Mouse (Mus musculus): Measurements from ENCODE around the gene Foxk2.
A peak's percentile ranks its signal among the peaks of the same experiment; 100 is the strongest.

Gene Foxk2

DNA sequence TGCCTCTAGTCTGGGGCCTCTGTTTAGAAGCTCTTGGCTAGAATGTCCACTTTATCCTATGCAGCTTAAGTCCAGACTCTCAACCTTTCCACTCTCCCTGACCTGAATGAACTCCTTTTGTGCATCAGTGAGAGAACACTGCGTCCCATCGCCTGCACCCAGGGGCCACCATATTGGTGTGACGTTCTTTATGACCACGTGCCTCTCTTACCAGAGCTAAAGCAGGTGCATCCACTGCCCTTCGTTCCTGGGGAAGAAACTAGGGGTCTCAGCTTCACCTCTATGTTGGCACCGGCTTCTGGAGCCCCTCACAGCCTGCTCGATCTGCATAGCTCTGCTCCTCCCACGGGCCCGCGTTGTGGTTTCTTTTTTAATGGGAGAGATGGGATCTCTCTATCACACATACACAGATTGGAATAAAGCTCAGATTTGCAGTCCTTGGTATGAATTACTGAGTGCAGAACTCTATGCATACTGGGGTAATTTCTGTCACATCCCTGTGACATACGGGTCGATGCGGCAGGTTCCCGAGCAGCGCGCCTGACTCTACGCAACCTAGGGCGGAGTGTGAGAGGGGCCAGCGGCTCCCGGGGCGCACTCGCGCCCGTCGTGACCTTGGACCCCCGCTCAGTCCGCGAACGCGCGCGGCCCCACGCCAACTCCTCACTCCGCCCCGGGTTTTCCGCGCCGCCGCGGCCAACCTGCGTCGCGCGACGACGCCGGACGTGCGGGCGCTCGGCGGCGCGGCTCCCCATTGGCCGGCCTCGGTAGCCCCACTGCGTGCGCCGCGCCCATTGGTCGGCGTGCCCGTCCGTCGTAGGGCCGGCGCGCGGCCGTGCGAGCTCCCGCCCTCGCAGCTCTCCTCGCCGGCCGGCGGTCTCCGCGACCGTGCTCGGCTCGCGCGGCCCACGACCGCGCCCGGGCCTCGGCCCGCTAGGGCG, at the start of gene Foxk2:
TSS of gene Foxk2 (plus strand) at position 831 of the 941 bp plus-strand sequence.
- peak; percentile 71 to 83 for DNase-seq (ENCODE audit: low spot score in 2 of 2)

- no peak for DNase-seq (ENCODE audit: low spot score in 2 of 2)
Observed at GRCm38 (mm10) chr11:121216831-121217230, 43.0 kb upstream of the Foxk2 start.

- no peak for DNase-seq (ENCODE audit: low spot score in 2 of 2)
Observed at GRCm38 (mm10) chr11:121219776-121220175, 40.0 kb upstream of the Foxk2 start.

DNA sequence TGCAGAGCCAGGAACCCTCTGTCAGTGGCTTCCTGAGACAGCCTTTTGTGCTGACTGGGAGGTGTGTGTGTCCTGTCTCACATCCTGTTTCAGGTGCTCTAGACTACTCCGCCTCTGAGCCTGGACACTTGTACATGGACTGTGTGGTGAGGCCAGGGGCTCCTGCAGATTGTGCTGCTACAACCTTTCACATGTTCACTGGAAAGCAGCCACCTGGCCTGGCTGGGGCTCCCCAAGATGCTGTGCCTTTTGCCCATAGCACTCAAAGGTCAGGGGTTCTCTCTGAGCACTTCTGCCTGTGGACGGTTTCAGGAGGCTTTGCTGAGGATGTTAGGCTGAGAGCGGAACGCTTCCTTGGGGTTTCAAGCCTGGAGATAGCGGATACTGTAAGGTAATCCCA, 39.0 kb upstream of the Foxk2 start:
- DNase-seq (ENCODE audit: low spot score in 2 of 2): no peak

DNA sequence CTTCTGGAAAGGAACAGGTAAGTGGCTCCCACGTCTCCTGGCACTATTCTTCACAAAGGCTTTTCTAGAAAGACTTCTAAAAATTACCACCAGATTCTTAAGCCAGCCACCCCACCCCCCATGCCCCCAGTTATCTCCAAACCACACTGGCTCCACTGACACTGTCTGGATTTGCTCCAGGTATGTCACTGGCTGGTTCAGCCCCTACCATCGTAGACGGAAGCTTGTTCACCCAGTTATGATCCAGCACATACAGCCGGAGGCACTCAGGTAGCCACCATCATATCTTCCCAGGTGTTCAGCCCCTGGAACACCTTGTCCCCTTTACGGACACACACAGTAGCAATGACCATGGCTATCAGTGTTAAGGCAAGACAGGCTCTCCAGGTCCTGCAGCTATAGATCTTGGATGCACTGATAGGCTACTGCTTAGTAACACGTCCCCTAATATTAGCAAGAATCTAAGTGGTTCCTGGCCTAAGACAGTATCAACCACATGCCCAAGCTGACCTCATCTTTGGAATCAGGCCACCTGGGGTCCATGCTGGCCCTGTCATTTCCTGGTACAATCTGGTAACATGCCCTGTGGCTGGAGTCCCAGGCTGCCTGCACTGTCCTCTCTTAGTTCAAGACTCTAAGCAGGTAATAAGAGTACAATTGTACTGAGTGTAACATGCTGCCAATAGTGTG, 38.3 kb upstream of the Foxk2 start:
- no peak for DNase-seq (ENCODE audit: low spot score in 2 of 2)

- DNase-seq (ENCODE audit: low spot score in 2 of 2): no peak
Observed at GRCm38 (mm10) chr11:121228129-121229017, 31.4 kb upstream of the Foxk2 start.

DNA sequence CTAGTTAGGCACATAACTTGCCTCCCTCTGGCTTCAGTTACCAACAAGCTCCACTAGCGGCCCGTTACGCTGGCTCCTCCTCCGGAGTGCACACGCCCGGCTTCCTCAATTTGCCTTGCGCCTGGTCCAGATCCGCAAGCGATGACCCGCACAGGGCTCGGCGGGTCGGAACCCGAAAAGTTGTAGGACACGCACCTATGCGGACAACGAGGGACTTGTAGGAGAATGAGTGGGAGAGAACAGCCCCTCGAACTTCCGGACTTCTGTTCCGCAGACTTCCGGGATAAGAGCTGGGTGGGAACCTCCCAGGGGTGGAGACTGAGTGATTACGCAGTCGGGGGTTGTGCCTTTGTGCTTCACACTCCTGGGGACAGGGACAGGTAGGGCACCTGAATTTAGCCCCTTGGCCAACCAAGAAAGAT, 30.8 kb upstream of the Foxk2 start, which contains the start of gene Cybc1:
TSS of gene Cybc1 (minus strand) at position 305 of the 422 bp plus-strand sequence.
- peak; percentile 47 to 49 for DNase-seq (ENCODE audit: low spot score in 2 of 2)

GRCm38 (mm10) chr11:121231191-121231590, 28.6 kb upstream of the Foxk2 start:
- DNase-seq (ENCODE audit: low spot score in 2 of 2): no peak

GRCm38 (mm10) chr11:121231628-121232291, 28.0 kb upstream of the Foxk2 start:
- DNase-seq (ENCODE audit: low spot score in 2 of 2): no peak

DNA sequence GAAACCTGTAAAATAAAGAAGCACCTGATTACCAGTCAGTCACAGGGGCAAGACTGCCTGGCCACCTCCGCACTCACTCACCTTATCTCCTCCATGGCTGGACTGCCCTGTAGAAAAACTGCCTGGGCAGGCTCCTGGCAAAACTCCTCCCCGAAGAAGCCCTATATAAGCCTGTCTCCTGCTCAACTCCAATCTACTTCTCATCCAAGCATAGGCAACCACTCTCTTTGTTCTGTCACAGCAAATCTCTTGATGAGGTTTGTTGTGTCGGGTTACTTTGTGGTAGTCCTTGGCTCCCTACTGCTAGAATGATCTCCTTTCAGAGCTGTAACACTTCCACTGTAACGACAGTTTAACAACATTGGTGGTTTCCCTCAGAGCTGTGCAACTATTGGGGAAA, 27.1 kb upstream of the Foxk2 start:
- no peak for DNase-seq (ENCODE audit: low spot score in 2 of 2)

DNA sequence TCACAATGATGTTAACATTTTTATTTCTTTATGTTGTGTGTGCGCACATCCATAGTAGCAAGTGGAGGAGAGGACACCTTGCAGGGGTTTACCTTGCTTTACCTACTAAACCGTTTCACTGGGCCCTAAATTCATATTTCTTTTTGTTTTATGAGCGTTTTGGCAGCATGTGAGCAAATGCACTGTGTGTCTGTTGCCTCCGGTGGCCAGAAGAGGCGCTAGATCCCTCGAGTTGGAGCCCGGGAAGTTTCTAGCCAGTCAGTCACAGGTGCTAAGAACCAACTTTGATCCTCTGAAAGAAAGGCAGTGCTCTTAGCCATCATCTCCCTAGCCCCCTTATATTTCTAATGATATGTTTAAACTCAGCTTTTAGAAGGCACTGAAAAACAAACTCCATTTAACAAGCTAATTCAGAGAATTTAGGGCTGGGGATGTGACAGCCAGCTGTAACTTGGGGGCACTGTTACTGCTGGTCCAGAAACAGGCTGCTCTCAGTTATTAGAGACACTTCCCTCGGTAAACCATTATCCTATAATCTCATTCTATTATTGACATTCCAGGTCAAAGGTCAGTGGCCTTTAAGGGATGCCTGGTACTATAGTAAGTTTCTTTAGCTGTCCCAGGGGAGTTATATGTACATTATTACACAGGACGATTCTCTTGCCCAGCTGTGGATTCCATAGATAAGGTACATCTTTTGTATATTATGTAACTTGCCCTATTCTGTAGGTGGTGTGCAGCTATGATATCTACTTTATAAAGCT, 24.1 kb upstream of the Foxk2 start:
- DNase-seq (ENCODE audit: low spot score in 2 of 2): no peak

GRCm38 (mm10) chr11:121236564-121237344, 23.0 kb upstream of the Foxk2 start, which contains the start of gene Narf:
Gene Narf, plus strand, starts transcription at chr11:121237253.
- peak; percentile 95 to 98 for DNase-seq (ENCODE audit: low spot score in 2 of 2)

DNA sequence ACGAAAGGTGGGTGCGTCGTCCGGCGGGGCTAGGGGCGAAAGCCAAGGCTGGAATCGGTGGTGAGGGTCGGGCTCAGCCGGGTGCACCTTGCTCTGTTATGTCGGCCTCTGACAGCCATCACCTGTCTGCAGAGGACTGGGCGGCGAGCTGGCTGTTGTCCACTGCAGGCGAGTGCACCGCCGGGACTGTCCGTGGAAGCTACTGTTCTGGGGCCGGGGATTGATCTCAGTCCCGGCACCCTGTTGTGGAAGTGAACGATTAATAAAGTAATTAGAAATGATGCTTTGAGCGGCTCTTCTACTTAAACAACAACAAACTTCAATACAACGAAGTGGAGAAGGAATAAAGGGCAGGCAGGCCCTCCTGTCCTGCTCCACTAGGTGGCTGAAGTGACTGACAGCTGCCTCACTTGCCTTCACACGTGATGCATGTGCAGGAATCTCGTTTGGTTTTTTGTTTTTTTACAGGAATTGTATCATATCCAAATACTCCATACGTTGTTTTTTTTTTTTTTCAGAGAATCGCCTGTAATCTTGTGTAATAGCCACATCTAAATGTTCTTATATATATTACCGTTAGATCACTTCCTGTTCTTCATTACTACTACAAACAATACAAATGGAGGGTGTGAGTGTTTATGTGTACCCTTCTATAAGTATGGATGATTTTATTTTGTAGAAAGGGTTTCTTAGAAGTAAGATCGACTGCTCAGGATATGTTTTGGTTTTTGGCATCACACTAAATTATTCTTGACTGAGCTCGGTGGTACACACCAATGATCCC, 22.3 kb upstream of the Foxk2 start:
- no peak for DNase-seq (ENCODE audit: low spot score in 2 of 2)

DNA sequence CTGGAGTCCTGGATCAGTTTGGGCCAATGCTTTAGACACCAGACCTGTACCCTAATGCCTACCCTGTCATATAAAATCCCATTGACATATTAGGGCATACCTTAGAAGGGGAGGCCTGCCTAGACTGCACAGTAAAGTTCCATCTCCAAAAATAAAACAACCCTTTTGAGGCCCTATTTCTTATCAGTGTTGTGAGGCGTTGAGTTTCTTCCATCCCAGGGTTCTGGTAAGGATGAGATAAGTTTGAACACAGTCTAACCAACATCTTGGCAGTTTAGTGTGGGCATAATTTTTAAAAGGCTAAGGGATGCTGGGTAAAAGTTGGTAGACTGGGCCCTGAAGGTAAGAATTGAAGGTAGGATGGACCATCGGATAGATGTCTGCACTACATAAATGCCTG, 20.1 kb upstream of the Foxk2 start:
- DNase-seq (ENCODE audit: low spot score in 2 of 2): no peak

GRCm38 (mm10) chr11:121250196-121250595, 9.6 kb upstream of the Foxk2 start:
- DNase-seq (ENCODE audit: low spot score in 2 of 2): no peak

- peak; percentile 13 to 19 for DNase-seq (ENCODE audit: low spot score in 2 of 2)
Observed at GRCm38 (mm10) chr11:121260211-121260906, 569 bp downstream of the Foxk2 start.

DNA sequence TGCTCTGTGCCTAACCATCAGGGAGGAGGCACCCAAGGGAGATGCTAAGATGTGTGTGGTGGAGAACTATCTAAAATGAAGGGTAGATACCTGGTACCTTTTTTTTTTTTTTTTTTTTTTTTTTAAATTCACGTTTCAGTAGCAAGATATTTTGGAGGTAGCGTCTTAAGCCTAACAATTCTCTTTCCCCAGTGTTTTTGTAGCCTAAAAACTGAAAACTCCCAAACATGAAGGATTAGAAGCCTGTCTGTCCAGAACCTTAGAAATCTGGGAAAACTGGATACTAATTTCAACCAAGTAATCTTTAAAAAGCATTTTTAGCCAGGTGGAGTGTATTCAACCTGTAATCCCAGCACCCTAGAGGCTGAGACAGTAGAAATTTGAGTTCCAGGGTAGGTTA, 1.3 kb downstream of the Foxk2 start:
- DNase-seq (ENCODE audit: low spot score in 2 of 2): no peak

GRCm38 (mm10) chr11:121277516-121277915, 17.7 kb downstream of the Foxk2 start:
- DNase-seq (ENCODE audit: low spot score in 2 of 2): no peak
